Mouse (Mus musculus) cerebellum, postnatal 14 days (tissue): ENCODE results near the gene Tmem63c.

Experiments
- DNase-seq, 2 experiments: peaks; one replicate each; pipeline ENCODE4 v3.0.0; 2021; ENCODE audit warnings: mixed read lengths in 2 of 2

Gene Tmem63c

DNA sequence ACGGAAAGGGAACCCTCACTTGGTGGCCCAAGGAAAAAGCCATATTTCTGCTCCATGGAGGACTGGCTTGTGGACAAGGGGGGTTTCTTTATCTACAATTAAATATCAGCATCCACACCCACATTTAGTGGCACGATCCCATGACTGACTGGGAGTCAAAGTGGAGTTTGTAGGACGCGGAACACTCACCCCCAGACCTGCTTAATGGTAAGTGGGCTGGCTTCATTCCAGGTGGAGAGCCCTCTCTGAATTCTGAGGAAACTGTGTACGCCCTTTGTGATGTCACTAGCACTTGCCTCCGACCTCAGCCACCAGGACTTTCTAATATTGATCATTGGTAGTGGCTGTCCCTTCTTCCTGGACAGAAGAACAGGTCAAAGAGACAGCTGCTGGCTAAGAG, at the start of gene Tmem63c:
Gene Tmem63c (plus strand): TSS at position 301 of the 400 bp plus-strand sequence.
- peak in 1 of 2 experiments; percentile 7 for DNase-seq

- DNase-seq, result peak; percentile 98 to 99
Observed at GRCm38 (mm10) chr12:86973216-86973615, 47.9 kb upstream of the Tmem63c start.

- DNase-seq, result peak in 1 of 2 experiments; percentile 66
Observed at GRCm38 (mm10) chr12:86973706-86974105, 47.4 kb upstream of the Tmem63c start.

DNA sequence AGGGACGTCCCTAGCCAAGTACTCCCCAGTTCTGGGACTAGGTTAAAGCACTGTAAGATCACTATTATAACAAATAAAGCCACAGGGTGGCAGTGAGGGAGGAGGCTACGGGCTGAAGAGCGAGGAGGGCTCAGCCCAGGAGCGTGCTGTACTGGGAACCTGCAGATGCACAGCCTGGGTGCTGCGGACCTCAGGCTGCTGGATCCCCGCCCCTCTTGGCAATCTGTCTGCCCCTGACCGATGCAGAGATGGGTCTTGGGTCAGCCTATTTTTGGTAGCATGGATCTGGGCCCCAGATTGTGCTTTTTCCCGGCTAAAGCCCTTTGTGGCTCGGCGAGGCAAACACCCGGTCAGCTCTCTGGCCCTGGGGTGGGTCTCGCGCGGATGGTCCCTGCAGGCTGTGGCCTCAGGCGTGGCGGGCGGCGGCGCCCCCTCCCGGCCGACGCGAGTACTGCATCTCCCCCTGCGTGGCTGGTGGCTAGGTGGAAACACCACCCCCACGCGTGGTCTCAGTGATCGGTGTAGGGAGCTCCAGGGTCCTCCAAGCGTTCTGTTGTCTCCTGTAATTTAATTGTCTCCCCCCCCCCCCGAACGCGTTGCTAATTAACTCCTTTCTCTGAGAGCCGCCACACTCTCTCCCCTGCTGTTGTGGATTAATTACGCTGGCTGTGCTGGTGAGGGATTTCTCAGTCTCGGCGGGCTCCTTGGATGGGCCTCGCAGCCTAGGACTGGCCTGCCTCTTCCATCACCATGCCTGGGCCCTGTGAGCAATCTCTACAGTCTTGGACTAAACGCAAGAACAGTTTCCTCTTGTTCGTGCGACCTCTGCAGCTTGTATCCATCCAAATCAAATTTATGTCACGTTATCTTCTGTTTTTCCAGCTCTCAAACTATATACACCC, 46.5 kb upstream of the Tmem63c start:
- DNase-seq, result peak; percentile 95 to 96

GRCm38 (mm10) chr12:86975761-86976160, 45.4 kb upstream of the Tmem63c start:
- peak in 1 of 2 experiments; percentile 35 for DNase-seq

DNA sequence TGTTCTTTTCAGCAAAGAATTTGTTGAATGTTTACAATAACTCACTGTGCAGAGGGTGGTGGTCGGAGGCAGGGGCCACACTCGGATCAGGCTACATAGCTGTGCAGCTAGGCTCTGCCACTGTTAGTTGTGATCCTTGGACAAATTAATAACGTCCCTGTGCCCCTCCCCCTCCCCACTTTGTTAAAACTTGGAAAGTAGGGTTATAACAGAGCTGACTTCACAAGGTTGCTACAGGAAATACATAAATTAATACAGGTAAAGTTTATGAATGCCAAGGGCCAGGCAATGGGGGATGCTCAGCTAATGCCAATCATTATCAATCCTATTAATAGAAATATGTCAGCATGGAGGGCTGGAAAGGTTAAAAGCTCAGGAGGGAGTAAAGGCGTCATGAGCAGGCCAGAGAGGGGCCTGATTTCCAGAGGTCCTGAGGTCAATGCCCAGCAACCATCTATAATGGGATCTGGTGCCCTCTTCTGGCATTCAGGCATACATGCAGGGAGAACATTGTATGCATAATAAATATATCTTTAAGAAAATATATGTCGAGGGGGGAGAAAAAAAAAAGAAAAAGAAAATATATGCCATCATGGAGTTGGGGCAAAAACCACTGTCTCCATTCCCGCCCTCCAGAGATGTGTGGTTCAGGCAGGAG, 44.5 kb upstream of the Tmem63c start:
- peak in 1 of 2 experiments; percentile 35 for DNase-seq

GRCm38 (mm10) chr12:86977833-86978232, 43.3 kb upstream of the Tmem63c start:
- peak in 1 of 2 experiments; percentile 71 for DNase-seq

DNA sequence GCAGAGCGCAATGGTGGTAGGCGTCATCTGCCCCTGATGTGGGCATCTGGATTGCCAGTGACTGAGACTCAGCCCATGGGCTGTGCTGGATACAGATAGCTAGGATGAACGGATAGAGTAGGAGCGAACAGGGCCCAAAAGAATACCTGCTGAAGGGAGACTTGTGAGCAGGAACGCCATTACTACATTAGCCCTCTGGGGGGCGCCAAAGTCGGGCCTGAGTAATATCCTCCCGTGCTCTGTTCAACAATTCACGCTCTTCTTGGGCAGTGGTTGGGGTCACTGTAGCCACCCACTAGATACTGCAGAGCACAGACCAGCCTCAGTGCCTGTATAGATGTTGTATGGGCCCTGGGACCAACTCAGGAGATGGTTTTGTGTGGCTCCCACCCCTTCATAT, 40.0 kb upstream of the Tmem63c start:
- peak; percentile 80 to 87 for DNase-seq

GRCm38 (mm10) chr12:86983470-86984193, 37.5 kb upstream of the Tmem63c start:
- DNase-seq, result peak in 1 of 2 experiments; percentile 49

- DNase-seq, result no peak
Observed at GRCm38 (mm10) chr12:86984194-86984555, 37.0 kb upstream of the Tmem63c start.

- DNase-seq, result peak in 1 of 2 experiments; percentile 40
Observed at GRCm38 (mm10) chr12:86986562-86986961, 34.6 kb upstream of the Tmem63c start.

DNA sequence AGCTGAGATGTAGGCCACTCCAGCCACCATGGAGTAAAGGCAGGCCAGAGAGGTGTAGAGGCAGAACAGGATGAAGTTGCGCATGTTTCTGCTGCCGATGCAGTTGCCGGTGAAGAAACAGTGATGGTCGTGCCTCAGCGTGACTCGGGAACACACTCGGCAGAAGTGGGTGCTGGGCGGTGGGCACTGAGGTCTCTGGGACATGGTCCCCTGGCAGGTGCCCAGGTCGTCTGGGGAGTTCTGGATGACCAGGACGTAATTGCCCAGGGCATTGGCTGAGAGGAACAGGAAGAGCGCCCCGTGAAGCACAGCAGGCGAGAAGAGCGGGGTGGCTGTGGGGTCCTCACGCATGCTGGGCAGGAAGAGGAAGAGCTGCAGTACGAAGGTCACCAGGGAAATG, 32.9 kb upstream of the Tmem63c start:
- no peak for DNase-seq

GRCm38 (mm10) chr12:86989378-86989777, 31.8 kb upstream of the Tmem63c start:
- DNase-seq, result peak; percentile 52 to 61

- DNase-seq, result peak; percentile 72 to 85
Observed at GRCm38 (mm10) chr12:86989890-86990754, 31.0 kb upstream of the Tmem63c start, which contains the start of gene Zdhhc22. Gene Zdhhc22, minus strand, starts transcription at chr12:86990430.

GRCm38 (mm10) chr12:86990755-86991110, 30.4 kb upstream of the Tmem63c start:
- peak in 1 of 2 experiments; percentile 13 for DNase-seq

DNA sequence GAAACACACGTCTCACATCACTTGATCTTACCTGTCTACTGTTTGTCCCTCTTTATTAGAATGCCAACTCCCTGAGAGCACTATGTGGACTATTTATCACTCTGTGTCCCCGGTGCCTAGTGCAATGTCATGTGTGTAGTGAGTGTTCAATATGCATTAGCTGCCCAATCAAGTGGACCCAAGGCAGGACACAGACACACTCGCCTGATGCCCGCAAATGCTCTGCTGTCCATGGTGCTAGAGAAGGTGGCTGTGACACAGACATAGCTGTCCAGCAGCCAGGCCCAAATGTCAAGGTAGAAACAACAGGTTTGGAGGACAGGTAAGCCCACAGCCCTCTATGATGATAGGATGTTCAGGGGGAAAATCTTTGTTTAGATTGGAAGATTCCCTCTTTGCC, 27.0 kb upstream of the Tmem63c start:
- DNase-seq, result no peak

- peak; percentile 58 to 68 for DNase-seq
Observed at GRCm38 (mm10) chr12:86994776-86995175, 26.4 kb upstream of the Tmem63c start.

GRCm38 (mm10) chr12:86995931-86996330, 25.2 kb upstream of the Tmem63c start:
- no peak for DNase-seq

DNA sequence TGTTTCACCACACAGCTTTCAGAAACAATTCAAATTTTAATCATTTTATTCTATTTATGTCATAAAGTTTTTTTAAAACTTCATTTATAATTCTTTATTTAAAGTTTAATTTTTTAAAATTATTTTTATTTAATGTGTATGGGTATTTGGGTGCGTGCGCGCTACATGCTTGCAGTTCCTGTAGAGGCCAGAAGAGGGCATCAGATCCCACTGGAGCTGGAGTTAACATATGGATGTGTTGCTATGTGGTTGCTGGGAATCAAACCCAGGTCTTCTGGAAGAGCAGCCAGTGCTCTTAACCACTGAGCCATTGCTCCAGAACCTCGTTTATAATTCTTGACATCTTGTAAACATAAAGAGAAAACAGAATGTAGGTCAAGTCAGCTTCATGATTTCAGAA, 22.4 kb upstream of the Tmem63c start:
- no peak for DNase-seq

DNA sequence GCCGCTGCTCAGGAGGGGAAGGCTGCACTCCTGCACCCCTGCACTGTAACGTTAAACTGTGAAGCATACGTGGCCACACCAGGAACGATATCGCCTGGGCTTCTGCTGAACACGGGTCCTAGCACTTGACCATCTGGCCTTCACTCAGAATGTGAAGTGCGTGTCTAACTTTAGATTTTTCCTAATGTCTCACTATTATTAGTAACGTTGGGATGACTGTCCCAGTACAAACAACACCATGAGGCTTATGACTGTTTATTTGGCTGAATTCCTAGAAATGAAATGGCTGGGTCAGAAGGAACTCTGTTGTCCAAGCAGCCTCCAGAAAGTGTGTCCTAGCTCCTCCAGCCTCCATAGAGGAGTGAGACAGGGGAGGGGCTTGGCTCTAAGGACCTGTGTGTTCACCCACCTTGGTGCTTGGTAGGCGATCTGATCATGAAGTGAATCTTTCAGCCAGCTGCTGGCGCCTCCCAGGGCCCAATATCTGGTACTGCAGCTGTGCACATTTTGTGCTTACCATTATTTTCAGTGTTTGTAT, 21.8 kb upstream of the Tmem63c start:
- peak; percentile 47 to 60 for DNase-seq

DNA sequence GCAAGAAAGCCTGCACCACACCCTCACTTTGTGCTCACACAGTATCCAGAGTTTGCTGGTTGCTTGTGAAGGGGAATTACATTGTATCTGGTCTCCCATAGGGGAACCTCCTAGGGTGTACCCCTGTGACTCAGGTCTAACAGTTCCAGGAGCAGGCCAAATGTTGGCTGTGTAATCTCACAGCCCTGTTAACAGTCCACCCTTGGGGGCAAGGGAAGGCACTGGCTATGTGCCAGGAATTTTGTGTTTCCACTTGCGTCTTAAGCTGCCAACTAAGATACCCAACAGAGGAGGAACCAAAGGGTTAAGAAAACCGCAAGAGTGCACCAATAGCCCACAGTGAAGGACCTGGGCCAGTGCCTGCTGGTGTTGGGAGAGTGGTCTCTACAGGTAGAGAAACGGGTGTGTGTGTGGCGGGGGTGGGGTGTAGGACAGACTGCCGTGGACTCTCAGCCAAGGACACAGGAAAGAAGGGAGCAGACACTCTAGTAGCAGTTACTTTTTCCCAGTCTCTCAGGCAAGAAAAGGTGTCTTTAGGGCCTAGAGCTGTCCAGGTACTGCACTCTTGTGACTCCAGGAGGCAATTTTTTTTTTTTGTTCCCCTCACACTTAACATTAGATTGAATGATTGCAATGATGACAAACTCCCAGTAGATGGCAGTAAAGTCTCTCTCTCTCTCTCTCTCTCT, 20.8 kb upstream of the Tmem63c start:
- DNase-seq, result peak; percentile 61 to 69
